Mouse (Mus musculus): ENCODE measurements around the gene Acbd5. TPM values are rescaled to one million over a fixed set of nuclear protein-coding genes. Genes with fewer than 3 reads are reported as not detected.

Acbd5 gene
- total and polyA plus RNA-seq, 3 experiments = 6.3 to 6.5 TPM; not detected in 1

GRCm38 (mm10) chr2:23155199-23155621, 87.2 kb downstream of the Acbd5 start:
- Histone ChIP-seq H3K36me3 (ENCODE audit: control insufficient read depth in 1 of 2, insufficient read depth in 2 of 2, low read length in 2 of 2) (peaks cover 2 to 31% of the 10 kb centered on the region in 2 experiments), H3K79me2 (ENCODE audit: control insufficient read depth, insufficient read depth, low read length, poor library complexity) (peaks cover 40% of the 10 kb centered on the region), H3K9me3 (replicated peaks; ENCODE audit: insufficient read depth, low read length) (no peaks in the 10 kb centered on the region), H3K27ac (ENCODE audit: control insufficient read depth, low read depth, low read length) (peak overlapping the region; percentile 85), H3K27me3 (ENCODE audit: control insufficient read depth in 1 of 2, insufficient read depth in 2 of 2, low read length in 2 of 2) (no peaks in the 10 kb centered on the region), H3K4me3 (ENCODE audit: control insufficient read depth in 1 of 2, insufficient read depth in 1 of 2, low read depth in 2 of 2, low read length in 2 of 2) (peak overlapping the region; percentile 83 to 92), H3K9ac (ENCODE audit: control insufficient read depth, low read depth, low read length, poor library complexity, severe bottlenecking) (peak overlapping the region; percentile 87), H3K4me1 (ENCODE audit: control insufficient read depth in 1 of 2, insufficient read depth in 2 of 2, low read length in 2 of 2) (peaks cover 12 to 14% of the 10 kb centered on the region in 2 experiments)
- no peak for TF ChIP-seq MYC (IDR thresholded peaks at IDR 0.05; ENCODE audit: low read depth, low read length)
- no peak for TF ChIP-seq POLR2A (IDR thresholded peaks at IDR 0.05; ENCODE audit: control insufficient read depth in 1 of 2, insufficient read depth in 1 of 2, low read depth in 1 of 2, low read length in 2 of 2, poor library complexity in 1 of 2)
- no peak for TF ChIP-seq GATA1 (IDR thresholded peaks at IDR 0.05; ENCODE audit: low read depth, low read length)
- TF ChIP-seq MXI1 (IDR thresholded peaks at IDR 0.05; ENCODE audit: low read depth, low read length) = no peak
- peak; percentile 2; the same call in 1 of the 2 replicates for TF ChIP-seq SIN3A (IDR thresholded peaks at IDR 0.05; ENCODE audit: low read length)
- 0 out of 2 replicates have a peak, but pooled peaks have one; percentile 12 for TF ChIP-seq MAX (IDR thresholded peaks at IDR 0.05; ENCODE audit: low read length)
- no peak for TF ChIP-seq ZNF384 (IDR thresholded peaks at IDR 0.05; ENCODE audit: low read depth, low read length)
- TF ChIP-seq ZC3H11A (IDR thresholded peaks at IDR 0.05; ENCODE audit: low read depth, low read length) = no peak
- TF ChIP-seq MYB (IDR thresholded peaks at IDR 0.05; ENCODE audit: low read depth, low read length) = no peak
- TF ChIP-seq SMC3 (IDR thresholded peaks at IDR 0.05; ENCODE audit: low read depth, low read length) = no peak
- no peak for TF ChIP-seq POLR2AphosphoS2 (IDR thresholded peaks at IDR 0.05; ENCODE audit: low read length)
- TF ChIP-seq CHD1 (IDR thresholded peaks at IDR 0.05; ENCODE audit: low read depth, low read length) = peak; percentile 77; the same call in 1 of the 2 replicates
- no peak for TF ChIP-seq TCF12 (IDR thresholded peaks at IDR 0.05; ENCODE audit: low read depth, low read length)
- TF ChIP-seq MAFK (IDR thresholded peaks at IDR 0.05; ENCODE audit: borderline replicate concordance, low read depth, low read length) = no peak
- TF ChIP-seq EP300 (IDR thresholded peaks at IDR 0.05; ENCODE audit: low read depth in 1 of 2, low read length in 2 of 2) = 0 out of 4 replicates have a peak, but pooled peaks of 1 of the 2 experiments have one; percentile 32
- TF ChIP-seq USF2 (IDR thresholded peaks at IDR 0.05; ENCODE audit: borderline replicate concordance in 1 of 2, insufficient read depth in 1 of 2, low read depth in 1 of 2, low read length in 2 of 2) = no peak
- no peak for TF ChIP-seq MEF2A (IDR thresholded peaks at IDR 0.05; ENCODE audit: extremely low read depth, insufficient replicate concordance, low read depth, low read length, poor library complexity, severe bottlenecking)
- no peak for TF ChIP-seq JUND (IDR thresholded peaks at IDR 0.05; ENCODE audit: low read depth, low read length)
- no peak for TF ChIP-seq CHD2 (IDR thresholded peaks at IDR 0.05; ENCODE audit: low read length)
- TF ChIP-seq TAL1 (IDR thresholded peaks at IDR 0.05; ENCODE audit: low read length) = no peak
- TF ChIP-seq RCOR1 (IDR thresholded peaks at IDR 0.05; ENCODE audit: low read depth, low read length) = no peak
- peak; percentile 77 for DNase-seq (ENCODE audit: low read depth, low spot score)

All from MEL (cell line).